Mouse (Mus musculus): ENCODE results near the gene Adcy2. TPM values are rescaled to one million over a fixed set of nuclear protein-coding genes. Genes with fewer than 3 reads are reported as not detected.

Adcy2 gene
- total and polyA plus RNA-seq, 2 experiments from 2014 or later, result 16.8 to 50.9 TPM

GRCm38 (mm10) chr13:68928469-68928868 is 70.9 kb downstream of the Adcy2 start:
- H3K4me2 ChIP-seq (ENCODE audit: low read depth, low read length, poor library complexity, severe bottlenecking), result no peak overlapping the region
- H3K27me3 ChIP-seq (ENCODE audit: insufficient read depth, low read length), result no peaks in the 10 kb centered on the region
- no peak overlapping the region for H3K9ac ChIP-seq (replicated peaks; ENCODE audit: low read length, poor library complexity, severe bottlenecking)
- no peak for TF ChIP-seq CTCF (IDR thresholded peaks at IDR 0.05)
- no peaks in the 10 kb centered on the region for H3K4me1 ChIP-seq (ENCODE audit: insufficient read depth, low read length)
- no peak overlapping the region for H3K4me3 ChIP-seq (ENCODE audit: low read depth, low read length)
- 84% methylated on average over 6 of the region's 6 CpGs for WGBS
- DNase-seq (ENCODE audit: low spot score) (no peak), ATAC-seq (ENCODE audit: low FRiP score) (no peak)
- H3K9me3 ChIP-seq (ENCODE audit: low read length), result no peaks in the 10 kb centered on the region
- H3K36me3 ChIP-seq (ENCODE audit: insufficient read depth, low read length), result no peaks in the 10 kb centered on the region
- no peak overlapping the region for H3K27ac ChIP-seq (ENCODE audit: low read depth, low read length)

DNA sequence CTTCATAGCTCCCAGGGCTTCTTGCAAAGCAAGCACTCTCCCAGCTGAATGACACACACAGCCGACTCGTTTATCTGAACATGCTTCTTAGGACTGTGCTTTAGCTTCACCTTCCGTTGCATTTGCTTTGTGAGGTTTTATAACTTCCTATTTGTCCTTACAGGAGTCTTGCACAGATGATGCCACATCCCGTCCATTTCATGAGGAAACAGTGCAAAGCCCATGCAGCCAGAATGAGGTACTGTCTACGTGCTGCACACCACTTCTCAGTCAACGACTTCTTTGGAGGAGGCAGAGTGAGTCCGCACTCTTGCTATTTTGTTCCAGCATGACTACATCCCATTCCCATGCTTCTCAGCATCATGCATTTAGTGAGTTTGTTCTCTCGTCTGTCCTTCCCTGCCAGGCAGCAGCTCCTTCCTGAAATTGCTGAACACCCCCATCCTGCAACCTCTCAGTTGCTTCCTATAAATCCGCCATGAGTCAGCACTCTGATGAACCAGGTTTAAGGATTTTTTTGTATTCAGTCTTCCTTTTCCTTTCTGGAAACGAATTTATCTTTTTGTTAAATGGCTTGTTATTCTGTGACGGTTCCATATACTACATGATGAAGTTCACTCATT is 85.6 kb downstream of the Adcy2 start:
- WGBS, result 85% methylated on average over 11 of the region's 11 CpGs
- H3K4me3 ChIP-seq (ENCODE audit: low read depth, low read length), result no peak overlapping the region
- H3K4me2 ChIP-seq (ENCODE audit: low read depth, low read length, poor library complexity, severe bottlenecking), result no peak overlapping the region
- no peaks in the 10 kb centered on the region for H3K9me3 ChIP-seq (ENCODE audit: low read length)
- no peak for ATAC-seq (ENCODE audit: low FRiP score)
- no peak for DNase-seq (ENCODE audit: low spot score)
- H3K4me1 ChIP-seq (ENCODE audit: insufficient read depth, low read length), result no peaks in the 10 kb centered on the region
- no peaks in the 10 kb centered on the region for H3K36me3 ChIP-seq (ENCODE audit: insufficient read depth, low read length)
- no peak overlapping the region for H3K27ac ChIP-seq (ENCODE audit: low read depth, low read length)
- no peak for TF ChIP-seq CTCF (IDR thresholded peaks at IDR 0.05)
- H3K9ac ChIP-seq (replicated peaks; ENCODE audit: low read length, poor library complexity, severe bottlenecking), result no peak overlapping the region
- H3K27me3 ChIP-seq (ENCODE audit: insufficient read depth, low read length), result no peaks in the 10 kb centered on the region

DNA sequence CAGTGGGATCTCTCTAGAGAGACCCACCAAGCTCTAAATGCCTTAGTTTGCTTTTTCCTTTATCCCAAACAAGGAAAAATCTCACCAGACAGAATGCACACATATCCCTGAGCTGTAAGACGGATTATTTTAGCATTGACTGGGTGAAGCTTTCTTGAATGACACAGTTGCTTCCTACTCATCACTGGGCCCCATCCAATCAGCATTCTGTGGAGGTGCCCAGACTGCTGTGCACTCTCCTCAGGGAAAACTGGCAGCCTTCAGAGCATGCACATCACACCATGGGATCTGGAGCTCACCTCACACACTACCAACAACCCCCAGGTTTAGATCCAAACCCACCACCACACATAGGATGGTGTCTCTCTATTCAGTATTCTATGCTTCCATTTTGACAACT is 92.7 kb downstream of the Adcy2 start:
- Histone ChIP-seq H3K36me3 (ENCODE audit: insufficient read depth, low read length) (no peaks in the 10 kb centered on the region), H3K4me3 (ENCODE audit: low read depth, low read length) (no peak overlapping the region), H3K9ac (replicated peaks; ENCODE audit: low read length, poor library complexity, severe bottlenecking) (no peak overlapping the region), H3K4me2 (ENCODE audit: low read depth, low read length, poor library complexity, severe bottlenecking) (no peak overlapping the region), H3K27ac (ENCODE audit: low read depth, low read length) (no peak overlapping the region), H3K27me3 (ENCODE audit: insufficient read depth, low read length) (no peaks in the 10 kb centered on the region), H3K9me3 (ENCODE audit: low read length) (no peaks in the 10 kb centered on the region), H3K4me1 (ENCODE audit: insufficient read depth, low read length) (no peaks in the 10 kb centered on the region)
- DNase-seq (ENCODE audit: low spot score), result no peak
- no peak for TF ChIP-seq CTCF (IDR thresholded peaks at IDR 0.05)
- no peak for ATAC-seq (ENCODE audit: low FRiP score)
- WGBS, result 59% methylated on average over 1 of the region's 1 CpGs

GRCm38 (mm10) chr13:68902708-68903107 is 96.6 kb downstream of the Adcy2 start:
- H3K4me1 ChIP-seq (ENCODE audit: insufficient read depth, low read length), result no peaks in the 10 kb centered on the region
- H3K27ac ChIP-seq (ENCODE audit: low read depth, low read length), result no peak overlapping the region
- ATAC-seq (ENCODE audit: low FRiP score) (no peak), DNase-seq (ENCODE audit: low spot score) (no peak)
- no peaks in the 10 kb centered on the region for H3K36me3 ChIP-seq (ENCODE audit: insufficient read depth, low read length)
- H3K4me2 ChIP-seq (ENCODE audit: low read depth, low read length, poor library complexity, severe bottlenecking), result no peak overlapping the region
- no peak for TF ChIP-seq CTCF (IDR thresholded peaks at IDR 0.05)
- H3K4me3 ChIP-seq (ENCODE audit: low read depth, low read length), result no peak overlapping the region
- no peaks in the 10 kb centered on the region for H3K27me3 ChIP-seq (ENCODE audit: insufficient read depth, low read length)
- no peaks in the 10 kb centered on the region for H3K9me3 ChIP-seq (ENCODE audit: low read length)
- H3K9ac ChIP-seq (replicated peaks; ENCODE audit: low read length, poor library complexity, severe bottlenecking), result no peak overlapping the region
- WGBS, result 100% methylated on average over 1 of the region's 1 CpGs

GRCm38 (mm10) chr13:68889929-68890593 is 109.3 kb downstream of the Adcy2 start:
- no peaks in the 10 kb centered on the region for H3K36me3 ChIP-seq (ENCODE audit: insufficient read depth, low read length)
- no peaks in the 10 kb centered on the region for H3K27me3 ChIP-seq (ENCODE audit: insufficient read depth, low read length)
- TF ChIP-seq CTCF (IDR thresholded peaks at IDR 0.05), result no peak
- H3K4me3 ChIP-seq (ENCODE audit: low read depth, low read length), result no peak overlapping the region
- no peaks in the 10 kb centered on the region for H3K9me3 ChIP-seq (ENCODE audit: low read length)
- DNase-seq (ENCODE audit: low spot score) (no peak), ATAC-seq (ENCODE audit: low FRiP score) (no peak)
- H3K4me1 ChIP-seq (ENCODE audit: insufficient read depth, low read length), result no peaks in the 10 kb centered on the region
- H3K9ac ChIP-seq (replicated peaks; ENCODE audit: low read length, poor library complexity, severe bottlenecking), result no peak overlapping the region
- no peak overlapping the region for H3K27ac ChIP-seq (ENCODE audit: low read depth, low read length)
- WGBS, result 92% methylated on average over 9 of the region's 9 CpGs
- H3K4me2 ChIP-seq (ENCODE audit: low read depth, low read length, poor library complexity, severe bottlenecking), result no peak overlapping the region

GRCm38 (mm10) chr13:68868776-68869175 is 130.6 kb downstream of the Adcy2 start:
- Histone ChIP-seq H3K27me3 (ENCODE audit: insufficient read depth, low read length) (no peaks in the 10 kb centered on the region), H3K9ac (replicated peaks; ENCODE audit: low read length, poor library complexity, severe bottlenecking) (no peak overlapping the region), H3K4me2 (ENCODE audit: low read depth, low read length, poor library complexity, severe bottlenecking) (no peak overlapping the region), H3K36me3 (ENCODE audit: insufficient read depth, low read length) (no peaks in the 10 kb centered on the region), H3K27ac (ENCODE audit: low read depth, low read length) (no peak overlapping the region), H3K9me3 (ENCODE audit: low read length) (no peaks in the 10 kb centered on the region), H3K4me3 (ENCODE audit: low read depth, low read length) (no peak overlapping the region), H3K4me1 (ENCODE audit: insufficient read depth, low read length) (no peaks in the 10 kb centered on the region)
- DNase-seq (ENCODE audit: low spot score) (no peak), ATAC-seq (ENCODE audit: low FRiP score) (no peak)
- no peak for TF ChIP-seq CTCF (IDR thresholded peaks at IDR 0.05)
- 93% methylated on average over 6 of the region's 6 CpGs for WGBS
